Mouse (Mus musculus) neural tube, embryonic 15.5 days (tissue): ENCODE measurements around the gene Sag. TPM values are rescaled to one million over a fixed set of nuclear protein-coding genes. Genes with fewer than 3 reads are reported as not detected.

ENCODE experiments used
- ATAC-seq: fragments of 200-750 bp; cut with Nextera tagmentation; 2 replicates; pipeline ENCODE4 v1.8.0; 2017; ENCODE audit warnings: mild to moderate bottlenecking, moderate TSS enrichment, moderate library complexity; ENCODE audit not compliant: low FRiP score
- H3K27ac ChIP-seq: fragments of 300-500 bp; sonication (generic); replicated peaks from 2 replicates; pipeline ENCODE4 v1.5.1; 2015; ENCODE audit warnings: mild to moderate bottlenecking, inconsistent platforms
- H3K27me3 ChIP-seq: fragments of 300-500 bp; sonication (generic); replicated peaks from 2 replicates; pipeline ENCODE4 v1.6.1; 2015; ENCODE audit warnings: inconsistent platforms
- H3K36me3 ChIP-seq: fragments of 300-500 bp; sonication (generic); 2 replicates; pipeline ENCODE4 v1.6.1; 2015; ENCODE audit warnings: inconsistent platforms
- H3K4me1 ChIP-seq: fragments of 300-500 bp; sonication (generic); 2 replicates; pipeline ENCODE4 v1.6.1; 2015; ENCODE audit warnings: inconsistent platforms
- H3K4me2 ChIP-seq: fragments of 300-500 bp; sonication (generic); 2 replicates; pipeline ENCODE4 v1.6.1; 2015; ENCODE audit warnings: inconsistent platforms, mild to moderate bottlenecking, moderate library complexity
- H3K4me3 ChIP-seq: fragments of 300-500 bp; sonication (generic); replicated peaks from 2 replicates; pipeline ENCODE4 v1.5.1; 2015; ENCODE audit warnings: mild to moderate bottlenecking, inconsistent platforms
- H3K9ac ChIP-seq: fragments of 300-500 bp; sonication (generic); replicated peaks from 2 replicates; pipeline ENCODE4 v1.6.1; 2015; ENCODE audit warnings: mild to moderate bottlenecking, inconsistent platforms
- H3K9me3 ChIP-seq: fragments of 300-500 bp; sonication (generic); replicated peaks from 2 replicates; pipeline ENCODE4 v1.6.1; 2016; ENCODE audit warnings: inconsistent platforms
- WGBS: fragments of 180-500 bp; shearing (Covaris S2); methylation state at CpG from one replicate; pipeline ENCODE4 v1.1.7; 2015; ENCODE audit warnings: mixed read lengths; 5-methylcytosine and 5-hydroxymethylcytosine counted together
- polyA plus RNA-seq: library from polyadenylated mRNA; unstranded; fragments of >200 nt; fragmentation: Nextera tagmentation; extraction: Ambion mirVana; gene quantifications from 2 replicates; pipeline ENCODE4 v1.2.1, GENCODE M21; 2015

Sag gene
- polyA plus RNA-seq, 1 experiment from 2014 or later = 2.7 TPM

DNA sequence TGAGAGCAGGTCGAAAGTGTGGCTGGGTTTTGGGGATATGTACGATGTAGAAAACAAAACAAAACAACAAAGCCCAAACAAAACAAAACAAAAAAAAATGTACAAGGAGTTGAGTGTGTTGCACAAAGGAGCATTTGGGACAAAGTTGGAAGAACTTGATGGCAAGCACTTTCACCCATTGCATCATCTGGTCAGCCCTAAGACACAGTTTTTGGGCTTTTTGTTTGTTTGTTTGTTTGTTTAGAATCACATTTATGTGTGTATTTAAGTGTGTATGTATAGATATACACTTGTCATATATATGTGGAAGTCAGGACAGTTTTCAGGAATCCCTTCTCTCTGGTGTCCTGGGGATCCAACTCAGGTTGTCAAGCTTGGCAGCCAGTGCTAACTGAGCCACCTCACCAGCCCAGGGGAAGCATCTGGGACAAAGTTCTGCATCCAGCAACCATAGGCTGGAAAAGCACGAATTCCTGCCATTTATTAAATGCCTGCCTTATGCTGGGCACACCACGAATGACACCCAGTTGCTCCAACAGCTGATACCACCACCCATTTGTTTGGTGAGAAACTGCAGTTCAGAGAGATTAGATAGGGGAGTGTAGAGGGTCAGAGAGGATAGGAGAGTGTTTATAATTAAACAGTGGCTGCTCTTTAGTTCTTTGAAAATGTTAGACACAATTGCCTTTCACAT, 44.1 kb downstream of the Sag start:
- Histone ChIP-seq H3K4me3 (no peak overlapping the region), H3K27me3 (no peaks in the 10 kb centered on the region), H3K9me3 (no peaks in the 10 kb centered on the region), H3K9ac (no peak overlapping the region), H3K4me2 (no peak overlapping the region), H3K27ac (0 out of 2 replicates have a peak overlapping the region, but pooled peaks have one; percentile 23), H3K36me3 (no peaks in the 10 kb centered on the region), H3K4me1 (peaks cover 13% of the 10 kb centered on the region)
- WGBS = 69% methylated on average over 4 of the region's 4 CpGs
- ATAC-seq = no peak

DNA sequence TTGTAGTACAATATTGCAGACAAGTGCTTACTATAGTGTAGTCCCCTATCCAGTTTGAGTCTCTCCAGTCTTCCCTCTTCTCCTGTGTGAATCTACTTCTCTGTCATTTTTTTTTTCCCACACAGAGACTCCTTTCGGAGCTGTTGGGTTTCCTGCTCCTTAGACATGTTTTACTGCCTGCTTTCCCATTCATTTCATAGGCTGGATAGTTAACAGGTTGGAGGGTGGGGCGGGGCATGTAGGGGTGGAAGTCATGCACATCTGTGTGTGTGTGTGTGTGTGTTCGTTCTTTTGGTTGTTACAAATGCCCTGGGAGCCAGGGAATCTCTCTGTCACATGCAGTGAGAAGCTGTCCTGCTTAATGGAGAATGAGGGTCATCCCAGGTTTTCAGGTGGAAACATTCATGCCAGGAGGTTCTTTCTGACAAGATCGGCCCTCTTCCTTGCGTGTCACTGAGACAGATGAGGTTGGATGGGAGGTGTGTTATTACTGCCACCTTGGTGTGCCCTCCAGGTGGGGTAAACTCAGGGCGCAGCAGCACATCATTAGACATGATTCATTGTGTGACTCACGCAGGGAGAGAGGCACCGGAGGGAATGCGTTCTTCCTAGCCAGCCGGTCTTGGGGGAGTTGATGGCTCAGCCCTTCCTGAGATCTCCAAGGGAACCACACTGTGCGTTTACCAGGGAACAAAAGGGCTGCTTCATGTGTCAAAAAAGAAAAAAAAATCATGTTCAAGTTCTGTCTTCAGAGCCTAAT, 44.9 kb downstream of the Sag start:
- peaks cover 17% of the 10 kb centered on the region for H3K4me1 ChIP-seq
- H3K4me2 ChIP-seq = no peak overlapping the region
- no peak overlapping the region for H3K4me3 ChIP-seq
- H3K9ac ChIP-seq = no peak overlapping the region
- no peak overlapping the region for H3K27ac ChIP-seq
- no peak for ATAC-seq
- no peaks in the 10 kb centered on the region for H3K9me3 ChIP-seq
- H3K27me3 ChIP-seq = no peaks in the 10 kb centered on the region
- WGBS = 42% methylated on average over 11 of the region's 11 CpGs
- no peaks in the 10 kb centered on the region for H3K36me3 ChIP-seq

DNA sequence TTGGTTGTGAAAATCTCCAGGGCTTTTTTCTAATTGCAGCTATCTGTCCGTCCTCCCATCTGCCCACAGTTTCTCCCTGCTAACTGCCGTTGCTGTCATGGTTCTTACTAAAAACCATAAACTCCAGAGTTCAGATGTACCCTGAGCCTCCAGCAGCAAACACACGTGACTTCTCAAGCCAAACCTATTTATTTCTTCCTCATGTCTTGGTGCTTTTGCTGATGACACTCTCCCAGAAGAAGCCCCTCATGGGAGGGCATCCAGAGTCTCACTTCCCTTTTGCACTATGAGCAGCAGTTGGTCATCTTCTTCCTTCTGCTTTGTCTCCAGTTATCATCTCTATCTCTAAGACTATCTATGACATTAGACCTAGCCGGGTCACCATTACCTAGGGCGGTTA, 45.8 kb downstream of the Sag start:
- ATAC-seq = no peak
- no peak overlapping the region for H3K9ac ChIP-seq
- no peaks in the 10 kb centered on the region for H3K27me3 ChIP-seq
- no peaks in the 10 kb centered on the region for H3K9me3 ChIP-seq
- H3K4me2 ChIP-seq = no peak overlapping the region
- WGBS = 66% methylated on average over 5 of the region's 5 CpGs
- no peaks in the 10 kb centered on the region for H3K36me3 ChIP-seq
- H3K27ac ChIP-seq = no peak overlapping the region
- H3K4me3 ChIP-seq = no peak overlapping the region
- H3K4me1 ChIP-seq = peaks cover 21% of the 10 kb centered on the region

DNA sequence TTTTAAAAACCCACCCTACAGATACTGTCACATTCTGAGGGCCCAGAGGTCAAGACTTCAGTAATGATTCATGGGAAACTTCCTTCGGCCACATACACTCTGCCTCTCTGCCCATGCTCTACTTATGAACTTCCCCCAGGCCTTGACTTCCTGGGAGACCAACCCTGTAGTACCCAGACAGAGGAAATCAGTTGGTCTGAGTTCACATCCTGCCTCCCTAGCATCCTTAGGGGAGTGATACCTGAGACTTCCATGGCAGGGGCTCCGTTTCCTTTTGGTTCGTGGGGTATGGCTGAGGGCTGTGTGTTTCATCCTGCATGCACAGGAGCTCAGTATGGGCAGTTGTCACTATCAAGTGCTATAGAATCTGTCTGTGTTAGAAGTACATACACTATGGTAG, 47.9 kb downstream of the Sag start:
- Histone ChIP-seq H3K27me3 (no peaks in the 10 kb centered on the region), H3K4me2 (no peak overlapping the region), H3K4me3 (no peak overlapping the region), H3K9ac (no peak overlapping the region), H3K27ac (no peak overlapping the region), H3K4me1 (peaks cover 33% of the 10 kb centered on the region), H3K9me3 (no peaks in the 10 kb centered on the region), H3K36me3 (no peaks in the 10 kb centered on the region)
- WGBS = 92% methylated on average over 3 of the region's 3 CpGs
- ATAC-seq = no peak

DNA sequence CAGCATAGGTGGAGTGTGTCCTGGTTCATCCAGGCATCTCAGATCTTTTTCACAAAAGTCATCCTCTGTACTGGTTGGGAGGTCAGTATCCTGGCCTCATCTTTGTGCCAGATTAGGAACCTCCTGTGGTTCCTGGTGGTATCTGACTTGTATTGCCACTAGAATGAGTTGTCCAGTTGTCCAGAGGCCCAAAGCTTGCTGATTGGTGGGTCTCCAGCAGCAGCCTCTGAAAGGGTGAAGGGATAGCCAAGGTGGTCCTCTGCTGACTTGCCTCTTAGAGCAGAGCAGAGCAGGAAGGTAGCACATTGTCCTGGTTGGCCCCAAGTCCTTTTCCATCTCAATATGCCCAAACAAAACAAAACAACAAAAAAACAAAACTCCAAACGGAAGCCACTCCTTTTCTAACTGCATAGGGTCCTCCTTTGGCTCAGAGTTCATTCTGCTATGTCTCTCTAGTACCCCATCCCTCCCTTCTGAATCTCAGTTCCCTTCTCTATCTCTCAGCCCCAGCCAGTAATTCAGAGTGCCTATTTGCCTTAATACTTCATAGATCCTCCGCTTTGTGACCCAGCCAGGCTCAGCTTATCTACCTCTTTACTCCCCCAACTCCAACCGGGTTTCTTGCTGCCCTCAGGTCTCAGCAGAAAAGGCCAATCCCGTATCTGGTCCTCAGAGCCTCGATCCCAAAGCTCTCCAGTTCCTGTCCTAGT, 48.8 kb downstream of the Sag start:
- Histone ChIP-seq H3K27ac (no peak overlapping the region), H3K27me3 (no peaks in the 10 kb centered on the region), H3K9me3 (no peaks in the 10 kb centered on the region), H3K4me2 (peak overlapping the region; percentile 91), H3K36me3 (no peaks in the 10 kb centered on the region), H3K4me1 (peaks cover 33% of the 10 kb centered on the region), H3K9ac (no peak overlapping the region), H3K4me3 (peak overlapping the region; percentile 95)
- 63% methylated on average over 5 of the region's 5 CpGs for WGBS
- no peak for ATAC-seq

DNA sequence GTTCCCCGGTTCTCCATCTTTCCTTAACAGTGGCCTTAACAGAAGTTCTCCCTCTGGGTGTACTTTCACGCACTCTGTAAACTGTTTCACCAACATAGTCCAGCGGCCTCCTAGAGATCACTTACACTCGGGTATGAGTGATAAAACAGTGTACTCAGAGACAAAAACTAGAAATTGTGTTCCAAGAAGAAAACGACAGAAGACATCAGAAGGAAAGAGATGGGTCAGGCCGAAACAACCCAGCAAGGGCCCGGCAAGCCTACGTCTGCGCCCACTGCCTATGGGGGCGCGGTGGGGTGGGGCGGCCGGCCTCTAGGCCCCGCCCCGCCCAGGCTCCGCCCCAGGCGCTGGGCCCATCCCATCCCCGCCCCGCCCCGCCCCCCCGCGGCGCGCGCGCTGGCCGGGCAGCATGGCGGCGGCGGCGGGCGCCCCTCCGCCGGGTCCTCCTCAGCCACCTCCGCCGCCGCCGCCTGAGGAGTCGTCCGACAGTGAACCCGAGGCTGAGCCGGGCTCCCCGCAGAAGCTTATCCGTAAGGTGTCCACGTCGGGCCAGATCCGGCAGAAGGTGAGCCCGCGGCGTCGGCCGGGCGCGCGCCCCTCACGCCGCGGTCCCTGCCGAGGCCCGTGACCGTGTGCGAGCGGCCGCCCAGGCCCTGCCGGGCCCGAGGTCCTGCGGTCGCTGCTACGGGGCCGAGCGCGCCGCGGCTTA, 49.6 kb downstream of the Sag start, which contains the start of gene Dgkd:
Gene Dgkd, plus strand, starts transcription at position 396 of the 709 bp plus-strand sequence.
- Histone ChIP-seq H3K27me3 (no peaks in the 10 kb centered on the region), H3K9me3 (no peaks in the 10 kb centered on the region), H3K4me3 (peak within 1 kb of the TSS; percentile 95), H3K4me1 (peaks cover 29% of the 10 kb centered on the region), H3K36me3 (no peaks in the 10 kb centered on the region), H3K27ac (peak within 1 kb of the TSS; percentile 83), H3K4me2 (peak within 1 kb of the TSS; percentile 91), H3K9ac (peak within 1 kb of the TSS; percentile 93)
- under 1% methylated on average over 63 of the region's 74 CpGs for WGBS
- ATAC-seq = peak; percentile 95

DNA sequence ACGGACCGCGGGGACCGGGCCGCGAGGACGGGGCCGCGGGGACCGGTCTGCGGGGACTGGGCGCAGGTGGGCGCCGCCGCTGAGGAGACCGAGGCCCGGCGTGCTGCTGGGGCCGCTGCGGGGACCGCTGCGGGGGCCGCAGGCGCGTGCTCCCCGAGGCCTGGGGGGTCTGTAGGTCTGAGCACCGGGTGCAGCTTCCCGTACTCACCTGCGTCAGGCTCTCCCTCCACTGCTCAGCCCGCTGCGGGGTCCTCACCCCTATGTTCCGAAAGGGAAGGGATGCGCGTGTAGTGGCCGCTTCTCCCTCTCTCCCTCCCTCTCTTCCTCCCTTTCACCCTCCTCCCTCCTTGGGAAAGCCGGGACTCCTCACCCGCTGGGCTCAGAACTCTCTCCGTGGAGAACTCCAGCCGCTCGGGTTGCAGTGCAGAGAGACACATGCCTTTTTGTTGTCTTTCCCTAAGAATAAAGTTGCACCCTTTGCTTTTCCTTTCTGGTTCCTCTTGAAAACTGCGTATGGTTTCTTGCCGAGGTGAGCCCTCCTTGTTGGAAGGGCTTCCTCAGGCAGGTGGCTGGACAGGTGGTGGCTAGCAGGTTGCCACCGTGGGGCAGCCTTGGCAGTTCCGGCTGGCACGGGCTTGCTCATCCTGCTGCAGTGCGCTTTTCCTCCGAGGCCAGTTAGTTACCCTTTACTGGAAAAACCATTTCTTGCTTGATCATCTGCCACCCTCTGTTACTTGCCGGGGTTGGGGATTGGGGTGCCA, 50.3 kb downstream of the Sag start:
- WGBS = under 1% methylated on average over 37 of the region's 48 CpGs
- peak overlapping the region; percentile 93 for H3K9ac ChIP-seq

DNA sequence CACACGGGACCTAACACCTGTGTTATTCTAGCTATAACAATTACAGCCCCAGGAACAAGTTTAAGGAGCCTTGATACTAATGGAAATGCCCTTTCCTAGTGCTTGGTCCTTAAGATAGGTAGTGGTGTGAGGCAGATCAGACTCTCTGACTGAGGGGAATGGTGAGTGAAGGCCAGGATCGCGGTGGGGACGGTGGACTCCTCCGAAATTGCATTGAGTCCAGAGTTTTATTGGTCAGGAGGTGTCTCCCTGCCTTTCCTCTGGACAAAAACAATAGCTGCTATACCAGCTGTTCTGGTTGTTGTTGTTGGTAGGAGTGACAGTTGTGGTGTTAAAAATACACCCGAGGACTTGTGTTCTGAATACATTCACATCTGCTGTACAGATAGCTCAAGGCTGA, 50.9 kb downstream of the Sag start:
- no peak for ATAC-seq
- Histone ChIP-seq H3K27ac (peak overlapping the region; percentile 83), H3K9ac (peak overlapping the region; percentile 93), H3K4me3 (peak overlapping the region; percentile 95), H3K27me3 (no peaks in the 10 kb centered on the region), H3K4me2 (peak overlapping the region; percentile 91), H3K36me3 (no peaks in the 10 kb centered on the region), H3K4me1 (peaks cover 22% of the 10 kb centered on the region), H3K9me3 (no peaks in the 10 kb centered on the region)
- WGBS = 7% methylated on average over 6 of the region's 6 CpGs

More for the DNA sequence above, 50.3 kb downstream of the Sag start:
- peak overlapping the region; percentile 83 for H3K27ac ChIP-seq
- H3K4me3 ChIP-seq = peak overlapping the region; percentile 95
- H3K4me1 ChIP-seq = peaks cover 22% of the 10 kb centered on the region
- H3K27me3 ChIP-seq = no peaks in the 10 kb centered on the region
- ATAC-seq = peak; percentile 66
- no peaks in the 10 kb centered on the region for H3K9me3 ChIP-seq
- peak overlapping the region; percentile 91 for H3K4me2 ChIP-seq
- H3K36me3 ChIP-seq = no peaks in the 10 kb centered on the region

DNA sequence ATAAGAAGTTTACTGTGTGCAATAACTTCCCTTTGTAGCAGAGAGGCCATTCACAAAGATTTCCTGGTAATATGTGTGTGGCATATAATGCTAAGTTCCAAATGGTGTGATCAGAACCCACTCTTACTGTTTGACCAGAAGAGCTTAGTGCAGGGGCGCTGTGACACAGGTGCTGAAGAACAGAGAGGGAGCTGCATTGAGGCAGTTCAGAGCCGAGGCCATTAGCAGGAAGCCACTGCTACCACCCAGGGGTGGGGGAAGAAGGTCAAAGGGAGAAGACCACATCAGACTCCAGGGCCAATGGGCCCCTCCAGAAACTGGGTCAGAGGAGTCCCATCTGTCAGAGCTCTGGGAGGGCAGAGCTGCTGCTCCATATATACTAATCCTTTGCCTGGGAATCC, 51.4 kb downstream of the Sag start:
- Histone ChIP-seq H3K36me3 (no peaks in the 10 kb centered on the region), H3K4me2 (peak overlapping the region; percentile 91), H3K4me1 (peaks cover 22% of the 10 kb centered on the region), H3K27ac (no peak overlapping the region), H3K9ac (peak overlapping the region; percentile 93; the same call in 1 of the 2 replicates), H3K27me3 (no peaks in the 10 kb centered on the region), H3K4me3 (peak overlapping the region; percentile 95), H3K9me3 (no peaks in the 10 kb centered on the region)
- 26% methylated on average over 2 of the region's 2 CpGs for WGBS
- ATAC-seq = no peak

DNA sequence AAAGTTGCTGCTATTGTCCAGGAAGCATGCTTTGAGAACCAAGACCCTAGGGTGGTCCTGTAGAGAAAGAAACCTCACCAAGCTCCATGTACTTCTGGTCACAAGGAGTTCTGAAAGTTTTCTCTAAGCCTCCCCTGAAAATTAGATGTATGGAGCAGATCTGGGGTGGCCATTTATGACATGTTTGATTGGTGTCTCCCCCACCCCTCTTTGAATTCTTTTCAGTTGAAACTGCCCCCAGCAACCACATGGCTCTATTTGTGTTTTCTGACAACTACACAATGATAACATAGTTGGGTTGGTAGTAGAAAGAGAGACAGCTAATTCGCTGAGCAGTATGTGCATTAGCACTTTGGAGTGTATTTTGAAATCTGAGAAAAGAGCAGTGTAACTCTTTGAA, 52.0 kb downstream of the Sag start:
- Histone ChIP-seq H3K9me3 (no peaks in the 10 kb centered on the region), H3K27ac (no peak overlapping the region), H3K27me3 (no peaks in the 10 kb centered on the region), H3K9ac (no peak overlapping the region), H3K4me3 (no peak overlapping the region), H3K4me2 (peak overlapping the region; percentile 91), H3K36me3 (no peaks in the 10 kb centered on the region), H3K4me1 (peaks cover 22% of the 10 kb centered on the region)
- 95% methylated on average over 1 of the region's 1 CpGs for WGBS
- ATAC-seq = no peak

DNA sequence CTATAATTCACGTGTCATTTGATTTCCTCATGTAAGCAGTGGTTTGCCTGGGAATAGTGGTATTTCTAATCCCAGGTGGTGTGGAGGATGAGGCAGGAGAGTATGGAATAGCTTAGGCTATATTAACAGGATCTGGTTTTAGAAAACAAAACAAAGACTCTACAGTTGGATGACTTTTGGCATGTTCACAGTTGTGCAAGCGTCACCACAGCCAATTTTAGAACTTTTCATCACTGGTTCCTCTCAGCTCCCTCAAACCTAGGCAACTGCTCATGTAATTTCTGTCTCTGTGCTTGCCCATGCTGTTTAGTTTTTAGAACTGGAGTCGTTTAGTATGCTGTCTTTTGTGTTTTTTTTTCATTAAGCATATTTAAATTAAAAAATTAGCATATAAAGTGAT, 53.3 kb downstream of the Sag start:
- peaks cover 22% of the 10 kb centered on the region for H3K4me1 ChIP-seq
- H3K36me3 ChIP-seq = no peaks in the 10 kb centered on the region
- WGBS = 82% methylated on average over 3 of the region's 3 CpGs
- no peak overlapping the region for H3K4me3 ChIP-seq
- H3K27me3 ChIP-seq = no peaks in the 10 kb centered on the region
- no peak overlapping the region for H3K9ac ChIP-seq
- no peak for ATAC-seq
- H3K4me2 ChIP-seq = no peak overlapping the region
- no peaks in the 10 kb centered on the region for H3K9me3 ChIP-seq
- H3K27ac ChIP-seq = no peak overlapping the region
